Mouse (Mus musculus) embryonic facial prominence, embryonic 15.5 days (tissue): Measurements from ENCODE around the gene Pdlim4. TPM values are rescaled to one million over a fixed set of nuclear protein-coding genes. Genes with fewer than 3 reads are reported as not detected.

Experiments
- ATAC-seq: fragments of 200-750 bp; cut with Nextera tagmentation; 2 replicates; pipeline ENCODE4 v1.8.0; 2017; ENCODE audit warnings: low read depth, moderate TSS enrichment; ENCODE audit not compliant: insufficient number of reproducible peaks, low FRiP score, low TSS enrichment
- H3K27ac ChIP-seq: fragments of 300-500 bp; sonication (generic); replicated peaks from 2 replicates; pipeline ENCODE4 v1.5.1; 2015; ENCODE audit warnings: mild to moderate bottlenecking, inconsistent platforms
- H3K27me3 ChIP-seq: fragments of 300-500 bp; sonication (generic); 2 replicates; pipeline ENCODE4 v1.6.1; 2015; ENCODE audit warnings: inconsistent platforms
- H3K36me3 ChIP-seq: fragments of 300-500 bp; sonication (generic); 2 replicates; pipeline ENCODE4 v1.6.1; 2015; ENCODE audit warnings: mild to moderate bottlenecking, inconsistent platforms
- H3K4me1 ChIP-seq: fragments of 300-500 bp; sonication (generic); 2 replicates; pipeline ENCODE4 v1.6.1; 2015; ENCODE audit warnings: inconsistent platforms
- H3K4me2 ChIP-seq: fragments of 300-500 bp; sonication (generic); replicated peaks from 2 replicates; pipeline ENCODE4 v1.6.1; 2015; ENCODE audit warnings: mild to moderate bottlenecking, inconsistent platforms
- H3K4me3 ChIP-seq: fragments of 300-500 bp; sonication (generic); replicated peaks from 2 replicates; pipeline ENCODE4 v1.5.1; 2015; ENCODE audit warnings: mild to moderate bottlenecking, inconsistent platforms
- H3K9ac ChIP-seq: fragments of 300-500 bp; sonication (generic); 2 replicates; pipeline ENCODE4 v1.6.1; 2015; ENCODE audit warnings: inconsistent platforms
- H3K9me3 ChIP-seq: fragments of 300-500 bp; sonication (generic); replicated peaks from 2 replicates; pipeline ENCODE4 v1.6.1; 2016; ENCODE audit warnings: inconsistent platforms
- WGBS: fragments of 180-500 bp; shearing (Covaris S2); methylation state at CpG from one replicate; pipeline ENCODE4 v1.1.7; 2015; 5-methylcytosine and 5-hydroxymethylcytosine counted together
- polyA plus RNA-seq: library from polyadenylated mRNA; unstranded; fragments of >200 nt; fragmentation: Nextera tagmentation; extraction: Ambion mirVana; gene quantifications from 2 replicates; pipeline ENCODE4 v1.2.1, GENCODE M21; 2015

Pdlim4 gene
- polyA plus RNA-seq, 1 experiment from 2014 or later: 168 TPM

GRCm38 (mm10) chr11:54108131-54108530, 39.3 kb upstream of the Pdlim4 start:
- H3K36me3 ChIP-seq: peaks cover 8% of the 10 kb centered on the region
- peaks cover 54% of the 10 kb centered on the region for H3K4me1 ChIP-seq
- no peak overlapping the region for H3K4me3 ChIP-seq
- H3K27me3 ChIP-seq: no peaks in the 10 kb centered on the region
- peak overlapping the region; percentile 31; the same call in 1 of the 2 replicates for H3K27ac ChIP-seq
- H3K4me2 ChIP-seq: no peak overlapping the region
- 55% methylated on average over 3 of the region's 3 CpGs for whole genome bisulfite sequencing
- ATAC-seq: no peak
- no peak overlapping the region for H3K9ac ChIP-seq
- H3K9me3 ChIP-seq: no peaks in the 10 kb centered on the region

GRCm38 (mm10) chr11:54107239-54107638, 38.4 kb upstream of the Pdlim4 start:
- H3K27ac ChIP-seq: peak overlapping the region; percentile 41
- 53% methylated on average over 7 of the region's 7 CpGs for WGBS
- no peaks in the 10 kb centered on the region for H3K27me3 ChIP-seq
- no peak overlapping the region for H3K4me2 ChIP-seq
- H3K4me1 ChIP-seq: peaks cover 54% of the 10 kb centered on the region
- no peaks in the 10 kb centered on the region for H3K9me3 ChIP-seq
- no peak for ATAC-seq
- no peak overlapping the region for H3K9ac ChIP-seq
- peaks cover 8% of the 10 kb centered on the region for H3K36me3 ChIP-seq
- H3K4me3 ChIP-seq: no peak overlapping the region

GRCm38 (mm10) chr11:54106676-54107075, 37.9 kb upstream of the Pdlim4 start:
- no peak for ATAC-seq
- peaks cover 55% of the 10 kb centered on the region for H3K4me1 ChIP-seq
- no peak overlapping the region for H3K9ac ChIP-seq
- H3K36me3 ChIP-seq: peaks cover 5% of the 10 kb centered on the region
- no peaks in the 10 kb centered on the region for H3K27me3 ChIP-seq
- WGBS: 82% methylated on average over 3 of the region's 3 CpGs
- H3K27ac ChIP-seq: peak overlapping the region; percentile 41; the same call in 1 of the 2 replicates
- no peaks in the 10 kb centered on the region for H3K9me3 ChIP-seq
- H3K4me3 ChIP-seq: no peak overlapping the region
- no peak overlapping the region for H3K4me2 ChIP-seq

GRCm38 (mm10) chr11:54105011-54105410, 36.2 kb upstream of the Pdlim4 start:
- Histone ChIP-seq H3K9me3 (no peaks in the 10 kb centered on the region), H3K4me1 (peaks cover 58% of the 10 kb centered on the region), H3K27me3 (no peaks in the 10 kb centered on the region), H3K27ac (no peak overlapping the region), H3K9ac (no peak overlapping the region), H3K4me3 (no peak overlapping the region), H3K36me3 (0 out of 2 replicates have a peak, but pooled peaks cover 4% of the 10 kb centered on the region), H3K4me2 (no peak overlapping the region)
- no peak for ATAC-seq
- 76% methylated on average over 6 of the region's 6 CpGs for WGBS

- 48% methylated on average over 10 of the region's 10 CpGs for WGBS
- no peaks in the 10 kb centered on the region for H3K27me3 ChIP-seq
- H3K27ac ChIP-seq: peak overlapping the region; percentile 31
- H3K4me1 ChIP-seq: peaks cover 52% of the 10 kb centered on the region
- peak overlapping the region; percentile 98 for H3K4me2 ChIP-seq
- 0 out of 2 replicates have a peak, but pooled peaks cover 4% of the 10 kb centered on the region for H3K36me3 ChIP-seq
- peak overlapping the region; percentile 77; the same call in 1 of the 2 replicates for H3K4me3 ChIP-seq
- 0 out of 2 replicates have a peak overlapping the region, but pooled peaks have one; percentile 7 for H3K9ac ChIP-seq
- ATAC-seq: no peak
- no peaks in the 10 kb centered on the region for H3K9me3 ChIP-seq
Measured at GRCm38 (mm10) chr11:54102706-54103449, 34.1 kb upstream of the Pdlim4 start.

- Histone ChIP-seq H3K27ac (no peak overlapping the region), H3K9me3 (no peaks in the 10 kb centered on the region), H3K9ac (no peak overlapping the region), H3K4me2 (peak overlapping the region; percentile 98), H3K4me1 (peaks cover 48% of the 10 kb centered on the region), H3K36me3 (0 out of 2 replicates have a peak, but pooled peaks cover 4% of the 10 kb centered on the region), H3K27me3 (no peaks in the 10 kb centered on the region), H3K4me3 (peak overlapping the region; percentile 77)
- no peak for ATAC-seq
- 68% methylated on average over 9 of the region's 9 CpGs for WGBS
Measured at GRCm38 (mm10) chr11:54101701-54102100, 32.9 kb upstream of the Pdlim4 start.

- Histone ChIP-seq H3K36me3 (no peaks in the 10 kb centered on the region), H3K9ac (peak overlapping the region; percentile 69), H3K27ac (peak overlapping the region; percentile 36), H3K4me3 (peak overlapping the region; percentile 77), H3K4me1 (peaks cover 40% of the 10 kb centered on the region), H3K9me3 (no peaks in the 10 kb centered on the region), H3K27me3 (no peaks in the 10 kb centered on the region), H3K4me2 (peak overlapping the region; percentile 98)
- WGBS: under 1% methylated on average over 62 of the region's 83 CpGs
- ATAC-seq: peak; percentile 91
Measured at GRCm38 (mm10) chr11:54100692-54101591, 32.1 kb upstream of the Pdlim4 start.

GRCm38 (mm10) chr11:54100045-54100691, 31.4 kb upstream of the Pdlim4 start, which contains the start of gene P4ha2:
TSS of gene P4ha2 (plus strand) at chr11:54100095.
- Histone ChIP-seq H3K9me3 (no peaks in the 10 kb centered on the region), H3K27ac (peak within 1 kb of the TSS; percentile 36), H3K36me3 (no peaks in the 10 kb centered on the region), H3K4me2 (peak within 1 kb of the TSS; percentile 98), H3K4me1 (peaks cover 36% of the 10 kb centered on the region), H3K9ac (peak within 1 kb of the TSS; percentile 69), H3K27me3 (no peaks in the 10 kb centered on the region), H3K4me3 (peak within 1 kb of the TSS; percentile 77)
- WGBS: 45% methylated on average over 10 of the region's 10 CpGs
- peak; percentile 25 for ATAC-seq

- H3K4me1 ChIP-seq: peaks cover 14% of the 10 kb centered on the region; the same call in 1 of the 2 replicates
- no peak for ATAC-seq
- WGBS: 4% methylated on average over 3 of the region's 3 CpGs
Measured at GRCm38 (mm10) chr11:54093000-54093399, 24.2 kb upstream of the Pdlim4 start.

GRCm38 (mm10) chr11:54092188-54092587, 23.4 kb upstream of the Pdlim4 start:
- WGBS: 49% methylated on average over 7 of the region's 7 CpGs
- H3K9me3 ChIP-seq: no peaks in the 10 kb centered on the region
- no peak for ATAC-seq
- H3K36me3 ChIP-seq: no peaks in the 10 kb centered on the region
- no peak overlapping the region for H3K4me3 ChIP-seq
- H3K4me2 ChIP-seq: no peak overlapping the region
- no peak overlapping the region for H3K9ac ChIP-seq
- H3K27me3 ChIP-seq: no peaks in the 10 kb centered on the region
- H3K4me1 ChIP-seq: peaks cover 14% of the 10 kb centered on the region; the same call in 1 of the 2 replicates
- no peak overlapping the region for H3K27ac ChIP-seq

More at GRCm38 (mm10) chr11:54093000-54093399, 24.2 kb upstream of the Pdlim4 start:
- H3K36me3 ChIP-seq: no peaks in the 10 kb centered on the region
- no peak overlapping the region for H3K4me3 ChIP-seq
- no peak overlapping the region for H3K9ac ChIP-seq
- no peak overlapping the region for H3K4me2 ChIP-seq
- H3K27me3 ChIP-seq: no peaks in the 10 kb centered on the region
- H3K9me3 ChIP-seq: no peaks in the 10 kb centered on the region
- 0 out of 2 replicates have a peak overlapping the region, but pooled peaks have one; percentile 22 for H3K27ac ChIP-seq
